Mouse (Mus musculus): Measurements from ENCODE around the gene Katna1.

The Katna1 gene

GRCm38 (mm10) chr10:7778361-7778760, 52.6 kb downstream of the Katna1 start:
- DNase-seq (ENCODE audit: low read depth in 1 of 2, low spot score in 2 of 2): no peak

DNA sequence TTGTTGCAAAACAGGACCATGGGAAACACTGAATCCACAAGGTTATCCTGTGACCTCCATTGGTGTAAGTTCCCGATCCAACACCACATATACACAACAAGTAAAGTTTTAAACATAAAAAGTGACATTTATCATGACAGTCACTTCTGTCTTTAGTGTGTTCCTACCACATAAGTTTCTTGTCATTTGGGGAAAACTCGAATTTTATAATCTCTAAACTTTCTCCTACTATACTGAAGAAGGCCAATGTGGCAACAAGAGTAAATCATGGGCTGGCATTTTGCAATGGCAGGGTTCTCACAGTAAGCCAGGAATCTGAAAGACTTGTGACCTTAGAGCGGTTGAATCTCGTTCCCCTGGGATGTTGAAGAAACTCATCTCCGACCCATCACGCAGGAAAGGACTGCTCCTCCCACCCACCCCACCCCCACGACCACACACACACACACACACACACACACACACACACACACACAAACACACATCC, 54.0 kb downstream of the Katna1 start:
- DNase-seq (ENCODE audit: low read depth in 1 of 2, low spot score in 2 of 2): no peak

- peak; percentile 59 to 74 for DNase-seq (ENCODE audit: low read depth in 1 of 2, low spot score in 2 of 2)
Measured at GRCm38 (mm10) chr10:7780238-7781176, 54.7 kb downstream of the Katna1 start.

DNA sequence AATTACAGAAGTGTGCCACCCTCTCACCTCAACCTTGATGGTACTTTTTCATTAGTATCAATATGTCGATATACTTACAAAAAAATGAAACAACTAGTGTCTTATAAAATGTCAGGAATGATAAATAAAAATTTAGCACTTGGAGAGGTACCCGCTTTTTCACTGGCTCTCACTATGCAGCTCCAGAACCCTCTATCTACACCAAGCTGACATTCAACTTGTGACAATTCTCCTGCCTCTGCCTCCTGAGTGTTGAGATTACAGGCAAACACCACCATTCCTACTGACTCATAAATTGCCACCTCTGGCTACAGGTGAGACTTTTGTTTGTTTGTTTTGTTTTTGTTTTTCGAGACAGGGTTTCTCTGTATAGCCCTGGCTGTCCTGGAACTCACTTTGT, 55.4 kb downstream of the Katna1 start:
- no peak for DNase-seq (ENCODE audit: low read depth in 1 of 2, low spot score in 2 of 2)

- DNase-seq (ENCODE audit: low read depth in 1 of 2, low spot score in 2 of 2): no peak
Measured at GRCm38 (mm10) chr10:7787319-7787718, 61.5 kb downstream of the Katna1 start.

- no peak for DNase-seq (ENCODE audit: low read depth in 1 of 2, low spot score in 2 of 2)
Measured at GRCm38 (mm10) chr10:7792254-7792750, 66.5 kb downstream of the Katna1 start.

DNA sequence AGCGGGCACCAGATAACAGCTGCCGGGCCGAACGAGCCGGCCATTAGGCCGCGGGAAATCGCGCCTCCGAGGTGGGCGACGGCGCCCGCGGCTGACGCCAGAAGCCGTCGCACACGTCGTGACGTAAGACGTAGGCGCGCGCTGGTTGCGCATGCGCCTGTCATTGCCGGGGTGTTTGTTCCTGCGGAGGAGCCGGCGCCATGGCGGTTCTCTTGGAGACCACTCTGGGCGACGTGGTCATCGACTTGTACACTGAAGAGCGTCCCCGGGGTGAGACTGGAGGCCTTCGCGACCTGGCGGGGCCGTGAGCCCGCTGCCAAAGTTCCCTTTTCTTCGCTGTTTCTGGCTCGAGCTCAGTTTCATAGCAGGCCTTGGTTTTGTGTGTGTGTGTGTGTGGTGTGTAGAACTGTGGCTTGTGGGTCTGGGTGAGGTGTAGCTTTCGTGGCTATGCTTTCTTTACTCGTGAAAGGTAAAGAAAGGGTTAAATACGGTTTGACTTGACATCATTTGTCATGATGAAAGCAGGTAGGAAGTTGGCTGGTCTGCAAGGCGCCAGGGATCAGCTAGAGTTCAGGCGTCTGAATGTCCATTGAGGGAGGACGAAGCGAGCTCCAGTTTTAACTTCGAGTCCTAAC, 67.1 kb downstream of the Katna1 start, which contains the start of the genes Ginm1 and Ppil4:
TSS of gene Ginm1 (minus strand) at position 74 of the 635 bp plus-strand sequence.
TSS of gene Ppil4 (plus strand) at position 141 of the 635 bp plus-strand sequence.
- DNase-seq (ENCODE audit: low read depth in 1 of 2, low spot score in 2 of 2): peak; percentile 60 to 84

DNA sequence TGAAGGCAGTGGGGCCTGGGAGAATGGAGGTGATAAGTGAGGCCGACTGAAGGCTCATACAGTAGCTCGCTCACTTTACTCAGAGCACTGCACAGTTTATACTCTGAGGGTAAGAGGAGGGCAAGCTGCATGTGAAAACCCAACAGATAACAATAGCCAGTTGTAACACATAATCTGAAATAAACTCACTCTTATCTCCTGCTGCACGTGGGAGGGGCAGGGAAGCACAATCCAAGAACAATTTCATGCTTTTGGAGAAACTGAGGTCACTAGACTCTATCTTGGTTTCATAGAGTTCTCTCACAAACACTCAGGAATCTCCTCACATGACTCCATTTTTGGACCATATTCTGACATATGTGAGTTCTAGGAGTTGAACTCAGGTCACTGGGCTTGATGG, 75.5 kb downstream of the Katna1 start:
- no peak for DNase-seq (ENCODE audit: low read depth in 1 of 2, low spot score in 2 of 2)

DNA sequence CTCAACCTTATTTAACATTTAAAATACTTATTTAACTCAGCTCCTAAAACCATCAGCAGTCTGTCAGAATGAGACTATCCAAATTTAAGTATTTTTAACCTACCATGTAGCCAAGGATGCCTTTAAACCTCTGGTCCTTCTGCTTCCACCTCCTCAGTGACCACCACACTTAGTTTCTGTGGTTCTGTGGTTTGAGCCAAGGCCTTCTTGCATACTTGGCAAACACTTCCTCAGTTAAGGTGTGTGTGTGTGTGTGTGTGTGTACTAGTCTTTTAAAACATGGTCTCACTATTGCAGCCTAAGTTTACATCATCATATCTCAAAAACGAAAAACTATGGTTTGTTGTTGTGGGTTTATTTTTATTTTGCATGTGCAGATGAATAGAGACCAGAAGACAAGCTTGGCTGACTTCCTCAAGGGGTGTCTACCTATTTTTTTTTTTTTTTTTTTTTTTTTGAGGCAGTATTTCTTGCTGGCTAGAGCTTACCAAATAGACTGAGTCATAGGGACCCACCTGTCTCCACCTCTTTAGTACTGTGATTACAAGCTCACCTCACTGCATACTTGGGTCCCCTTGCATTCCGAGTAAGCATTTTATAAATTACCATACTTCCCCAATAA, 76.8 kb downstream of the Katna1 start:
- DNase-seq (ENCODE audit: low read depth in 1 of 2, low spot score in 2 of 2): no peak

- DNase-seq (ENCODE audit: low read depth in 1 of 2, low spot score in 2 of 2): no peak
Measured at GRCm38 (mm10) chr10:7809937-7810336, 84.1 kb downstream of the Katna1 start.

All from monocyte, adult 2 months (primary cell).